Mouse (Mus musculus) embryonic fibroblast, embryonic 13.5 days (primary cell): ENCODE data around the gene Gm21981.

ENCODE experiments used
- CTCF ChIP-seq: IDR thresholded peaks from 2 replicates; pipeline ENCODE4 v1.5.1; 2011; ENCODE audit warnings: mild to moderate bottlenecking, control low read depth, low read length, moderate library complexity, borderline replicate concordance; ENCODE audit not compliant: insufficient read depth
- POLR2A ChIP-seq: IDR thresholded peaks from 2 replicates; pipeline ENCODE4 v1.6.1; 2011; ENCODE audit warnings: low read depth, mild to moderate bottlenecking, control low read depth, low read length, moderate library complexity

DNA sequence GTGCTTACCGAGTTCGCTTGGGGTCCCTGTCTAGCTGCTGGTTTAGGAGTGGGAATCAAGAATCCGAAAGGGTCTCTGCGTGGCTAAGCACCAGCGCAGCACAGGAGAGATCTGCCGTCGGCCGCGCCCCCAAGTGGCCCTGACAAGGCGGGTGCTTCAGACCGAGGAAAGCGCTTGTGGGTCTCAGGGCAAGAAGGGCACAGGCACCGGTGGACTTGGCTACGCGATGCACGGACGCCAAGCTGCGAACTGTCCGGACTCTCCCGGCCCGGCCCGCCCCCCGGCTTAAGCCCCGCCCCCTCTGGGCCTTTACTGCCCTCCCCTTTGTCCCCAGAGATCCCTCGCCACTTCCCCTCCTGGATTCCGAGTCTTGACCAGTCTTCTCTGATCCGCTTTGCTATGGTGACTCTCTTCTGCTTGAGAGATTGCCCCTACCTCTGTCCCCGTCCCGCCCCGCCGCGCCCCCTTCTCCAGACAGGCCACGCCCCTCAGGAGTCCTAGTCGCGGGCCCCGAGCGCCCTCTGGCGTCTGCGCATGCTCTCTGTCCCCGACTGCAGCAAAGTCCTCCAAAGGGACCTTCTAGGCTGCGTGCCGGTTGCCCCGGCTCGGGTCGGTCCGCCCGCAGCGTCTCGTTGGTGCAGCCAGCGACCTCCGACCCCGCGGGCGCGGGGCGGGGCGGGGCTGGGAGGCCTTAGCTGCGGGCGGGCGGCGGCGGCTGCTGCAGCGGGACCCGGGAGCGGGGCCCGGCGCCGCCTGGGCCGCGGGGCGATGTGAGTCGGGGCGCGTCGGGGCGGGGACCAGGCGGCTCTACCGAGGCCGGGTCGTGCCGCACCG, 465 bp upstream of the Gm21981 start, which contains the start of gene Prickle4:
- TF ChIP-seq POLR2A, result peak; percentile 50; the same call in 1 of the 2 replicates
- TF ChIP-seq CTCF, result peak; percentile 70
